Mouse (Mus musculus) CH12.LX (cell line): Measurements from ENCODE around the gene Nxpe5. TPM values are rescaled to one million over a fixed set of nuclear protein-coding genes. Genes with fewer than 3 reads are reported as not detected.

Source experiments
- DNase-seq: peaks from one replicate; pipeline ENCODE4 v3.0.0-alpha.2; 2013; ENCODE audit errors: extremely low read depth
- H3K27ac ChIP-seq: 2 replicates; pipeline ENCODE4 v1.5.1; 2012; ENCODE audit warnings: low read depth, mild to moderate bottlenecking, control low read depth, moderate library complexity; ENCODE audit not compliant: insufficient read depth
- H3K27me3 ChIP-seq: replicated peaks from 2 replicates; pipeline ENCODE3; 2012; ENCODE audit warnings: inconsistent platforms
- H3K36me3 ChIP-seq, 2 experiments: replicated peaks in 1 of 2; 2 replicates each; pipeline versions ENCODE3 to v1.6.1; 2012; ENCODE audit warnings: inconsistent platforms in 1 of 2, low read length in 1 of 2, mild to moderate bottlenecking in 1 of 2, mixed read lengths in 1 of 2, moderate library complexity in 1 of 2; ENCODE audit not compliant: control insufficient read depth in 1 of 2, insufficient read depth in 1 of 2
- H3K4me1 ChIP-seq, 2 experiments: 2 replicates each; pipeline ENCODE4 v1.6.1; 2012; ENCODE audit warnings: inconsistent platforms in 1 of 2, moderate library complexity in 1 of 2; ENCODE audit not compliant: insufficient read depth in 2 of 2, control insufficient read depth in 1 of 2
- H3K4me2 ChIP-seq: 2 replicates; pipeline ENCODE4 v1.6.1; 2012; ENCODE audit warnings: low read depth, mild to moderate bottlenecking, control low read depth; ENCODE audit not compliant: poor library complexity, insufficient read depth, severe bottlenecking
- H3K4me3 ChIP-seq, 3 experiments: fragments of 150-350 bp in 1 of 3; sonication (generic) in 1 of 3; replicated peaks in 1 of 3; 2 replicates each; pipeline versions ENCODE3 to v1.5.1; 2011 to 2012; ENCODE audit warnings: low read depth in 2 of 3, low read length in 2 of 3, mild to moderate bottlenecking in 2 of 3, moderate library complexity in 2 of 3, control low read depth in 1 of 3, improper control_type of control experiment in 1 of 3, inconsistent platforms in 1 of 3, mixed read lengths in 1 of 3; ENCODE audit not compliant: poor library complexity in 1 of 3
- H3K79me2 ChIP-seq: replicated peaks from 2 replicates; pipeline ENCODE4 v1.6.1; 2012; ENCODE audit warnings: mild to moderate bottlenecking, moderate library complexity; ENCODE audit not compliant: control insufficient read depth, poor library complexity, insufficient read depth, severe bottlenecking; ENCODE audit errors: extremely low read depth
- H3K9ac ChIP-seq: 2 replicates; pipeline ENCODE4 v1.6.1; 2012; ENCODE audit warnings: low read depth, mild to moderate bottlenecking, control low read depth, moderate library complexity; ENCODE audit not compliant: insufficient read depth
- H3K9me3 ChIP-seq: replicated peaks from 2 replicates; pipeline ENCODE3; 2012; ENCODE audit warnings: low read length, inconsistent platforms, mixed read lengths
- BHLHE40 ChIP-seq: IDR thresholded peaks from 2 replicates; pipeline ENCODE4 v1.6.1; 2011; ENCODE audit warnings: mild to moderate bottlenecking, low read depth, low read length, improper control_type of control experiment
- CHD1 ChIP-seq: IDR thresholded peaks from 2 replicates; pipeline ENCODE4 v1.6.1; 2012; ENCODE audit warnings: low read depth, low read length, improper control_type of control experiment, inconsistent platforms
- E2F4 ChIP-seq: IDR thresholded peaks from 2 replicates; pipeline ENCODE4 v1.6.1; 2011; ENCODE audit warnings: low read depth, low read length, improper control_type of control experiment; ENCODE audit not compliant: insufficient replicate concordance
- ELF1 ChIP-seq: IDR thresholded peaks from 2 replicates; pipeline ENCODE4 v1.6.1; 2014; ENCODE audit warnings: low read depth, mild to moderate bottlenecking, inconsistent platforms, low read length, improper control_type of control experiment
- ETS1 ChIP-seq: conservative IDR thresholded peaks from 2 replicates; pipeline ENCODE4 v1.6.1; 2012; ENCODE audit warnings: low read depth, mild to moderate bottlenecking, inconsistent platforms, low read length, improper control_type of control experiment, moderate library complexity
- HCFC1 ChIP-seq: IDR thresholded peaks from 2 replicates; pipeline ENCODE4 v1.6.1; 2012; ENCODE audit warnings: low read depth, mild to moderate bottlenecking, inconsistent platforms, low read length, improper control_type of control experiment
- IRF4 ChIP-seq: IDR thresholded peaks from 2 replicates; pipeline ENCODE4 v1.6.1; 2014; ENCODE audit warnings: low read depth, mild to moderate bottlenecking, inconsistent platforms, low read length, improper control_type of control experiment
- JUND ChIP-seq: conservative IDR thresholded peaks from 2 replicates; pipeline ENCODE4 v1.6.1; 2011; ENCODE audit warnings: low read depth, low read length, improper control_type of control experiment
- KAT2A ChIP-seq: IDR thresholded peaks from 2 replicates; pipeline ENCODE4 v1.6.1; 2012; ENCODE audit warnings: low read length, improper control_type of control experiment, inconsistent platforms; ENCODE audit not compliant: insufficient replicate concordance
- MAFK ChIP-seq: IDR thresholded peaks from 2 replicates; pipeline ENCODE4 v1.6.1; 2011; ENCODE audit warnings: low read length, improper control_type of control experiment; ENCODE audit not compliant: insufficient replicate concordance
- MAX ChIP-seq: IDR thresholded peaks from 2 replicates; pipeline ENCODE4 v1.6.1; 2011; ENCODE audit warnings: low read length, improper control_type of control experiment
- MAZ ChIP-seq: IDR thresholded peaks from 2 replicates; pipeline ENCODE4 v1.6.1; 2012; ENCODE audit warnings: low read depth, mild to moderate bottlenecking, inconsistent platforms, low read length, improper control_type of control experiment, moderate library complexity
- MEF2A ChIP-seq: IDR thresholded peaks from 2 replicates; pipeline ENCODE4 v1.6.1; 2014; ENCODE audit warnings: low read depth, mild to moderate bottlenecking, inconsistent platforms, low read length, improper control_type of control experiment, borderline replicate concordance
- MYC ChIP-seq: IDR thresholded peaks from 2 replicates; pipeline ENCODE4 v1.6.1; 2011; ENCODE audit warnings: low read depth, mild to moderate bottlenecking, improper control_type of control experiment, low read length
- NELFE ChIP-seq: IDR thresholded peaks from 2 replicates; pipeline ENCODE4 v1.6.1; 2011; ENCODE audit warnings: low read depth, low read length, improper control_type of control experiment
- NRF1 ChIP-seq: IDR thresholded peaks from 2 replicates; pipeline ENCODE4 v1.6.1; 2014; ENCODE audit warnings: low read depth, mild to moderate bottlenecking, inconsistent platforms, low read length, improper control_type of control experiment, moderate library complexity
- POLR2A ChIP-seq: IDR thresholded peaks from 2 replicates; pipeline ENCODE4 v1.6.1; 2011; ENCODE audit warnings: low read depth, mild to moderate bottlenecking, improper control_type of control experiment, low read length
- POLR2AphosphoS2 ChIP-seq: IDR thresholded peaks from 2 replicates; pipeline ENCODE4 v1.6.1; 2011; ENCODE audit warnings: low read depth, low read length, improper control_type of control experiment
- RAD21 ChIP-seq: IDR thresholded peaks from 2 replicates; pipeline ENCODE4 v1.6.1; 2011; ENCODE audit warnings: low read depth, mild to moderate bottlenecking, low read length, improper control_type of control experiment, moderate library complexity
- RCOR1 ChIP-seq: conservative IDR thresholded peaks from 2 replicates; pipeline ENCODE4 v1.6.1; 2012; ENCODE audit warnings: low read depth, mild to moderate bottlenecking, inconsistent platforms, low read length, improper control_type of control experiment
- SIN3A ChIP-seq: IDR thresholded peaks from 2 replicates; pipeline ENCODE4 v1.6.1; 2012; ENCODE audit warnings: low read length, improper control_type of control experiment, inconsistent platforms
- SMC3 ChIP-seq: IDR thresholded peaks from 2 replicates; pipeline ENCODE4 v1.6.1; 2011; ENCODE audit warnings: low read depth, low read length, improper control_type of control experiment
- TBP ChIP-seq: conservative IDR thresholded peaks from 2 replicates; pipeline ENCODE4 v1.6.1; 2011; ENCODE audit warnings: low read depth, low read length, improper control_type of control experiment
- TCF12 ChIP-seq: IDR thresholded peaks from 2 replicates; pipeline ENCODE4 v1.6.1; 2014; ENCODE audit warnings: low read depth, mild to moderate bottlenecking, inconsistent platforms, low read length, improper control_type of control experiment
- UBTF ChIP-seq: IDR thresholded peaks from 2 replicates; pipeline ENCODE4 v1.6.1; 2012; ENCODE audit warnings: low read depth, mild to moderate bottlenecking, inconsistent platforms, low read length, improper control_type of control experiment, moderate library complexity
- USF2 ChIP-seq: conservative IDR thresholded peaks from 2 replicates; pipeline ENCODE4 v1.6.1; 2011; ENCODE audit warnings: low read depth, low read length, improper control_type of control experiment
- ZC3H11A ChIP-seq: IDR thresholded peaks from 2 replicates; pipeline ENCODE4 v1.6.1; 2012; ENCODE audit warnings: low read depth, mild to moderate bottlenecking, inconsistent platforms, low read length, improper control_type of control experiment
- ZKSCAN1 ChIP-seq: IDR thresholded peaks from 2 replicates; pipeline ENCODE4 v1.6.1; 2012; ENCODE audit warnings: low read depth, inconsistent platforms, low read length, improper control_type of control experiment, borderline replicate concordance
- ZMIZ1 ChIP-seq: IDR thresholded peaks from 2 replicates; pipeline ENCODE4 v1.6.1; 2012; ENCODE audit warnings: low read depth, mild to moderate bottlenecking, inconsistent platforms, low read length, improper control_type of control experiment
- dilution Hi-C: fragments of 300-500 bp; cut with MboI; formaldehyde crosslinking; loops from 2 replicates; pipeline ENCODE4 v1.14.3; 2020; ENCODE audit warnings: low sequenced_read_pairs; ENCODE audit not compliant: extremely low pct_unique_long_range_greater_than_20kb, extremely low pct_ligation_motif_present
- in situ Hi-C: fragments of 300-500 bp; cut with MboI; formaldehyde crosslinking; loops from 3 replicates; pipeline ENCODE4 v1.14.3; 2019; ENCODE audit warnings: low sequenced_read_pairs, low pct_ligation_motif_present, low pct_unique_long_range_greater_than_20kb, mixed read lengths
- polyA plus RNA-seq: library from polyadenylated mRNA; unstranded; fragments of >175 nt; gene quantifications from 2 replicates; pipeline ENCODE4 v1.2.1, GENCODE M21; 2012; ENCODE audit warnings: low read depth; ENCODE audit not compliant: insufficient read length
- total RNA-seq, 2 experiments: library from RNA; depleted of rRNA; stranded (reverse); fragments of 300-350 nt in 1 of 2; fragments of >200 nt in 1 of 2; gene quantifications; 2 replicates each; pipeline ENCODE4 v1.2.3; 2012 to 2014

Gene Nxpe5
- total and polyA plus RNA-seq, 3 experiments: not detected

DNA sequence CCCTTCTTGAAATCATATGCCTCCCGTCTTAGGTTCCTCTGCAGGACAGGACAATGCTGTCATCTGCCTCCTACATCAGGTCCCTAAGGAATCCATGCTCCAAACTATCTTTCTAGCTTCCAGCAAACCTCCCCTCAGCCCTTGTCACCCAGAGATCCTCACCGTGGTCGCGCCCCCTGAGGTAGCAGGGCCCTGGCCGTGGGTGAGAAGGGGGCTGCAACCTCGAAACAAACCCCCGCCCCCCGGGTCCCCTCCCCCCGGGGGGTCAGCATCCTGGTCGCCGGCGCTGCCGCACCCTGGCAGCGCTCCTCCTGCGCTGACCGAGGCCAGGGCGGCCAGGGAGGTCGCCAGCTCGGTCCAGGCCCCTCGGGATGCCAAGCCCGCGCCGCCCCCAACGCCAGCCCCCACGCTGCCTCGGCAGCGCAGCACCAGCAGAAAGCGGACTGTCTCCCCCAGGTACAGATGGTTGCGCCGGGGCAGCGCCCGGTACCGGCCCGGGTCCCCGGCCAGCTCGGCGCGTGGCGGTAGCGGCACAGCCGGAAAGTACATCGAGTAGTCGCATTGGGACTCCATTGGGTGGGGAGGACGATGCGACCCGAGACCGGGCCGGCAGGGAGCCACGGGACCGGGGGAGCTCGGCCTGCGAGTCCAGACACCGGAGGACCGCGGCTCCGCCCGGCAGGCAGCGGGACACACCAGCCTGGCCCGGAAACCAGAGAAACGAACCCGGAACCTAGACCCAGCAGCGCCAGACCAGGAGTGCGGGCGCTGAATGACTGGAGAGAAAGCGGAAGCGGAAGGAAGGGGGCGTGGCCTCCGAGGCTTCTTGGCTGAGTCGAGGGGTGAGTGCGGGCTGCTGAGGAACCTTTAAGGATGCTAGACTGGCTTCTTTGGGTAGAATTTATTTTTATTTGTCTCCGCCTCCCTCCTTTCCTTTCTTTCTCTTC lies 37.8 kb downstream of the Nxpe5 start, which contains the start of gene BC037034:
BC037034 (minus strand) TSS at position 774 of the 947 bp plus-strand sequence.
- TF ChIP-seq MAX: no peak
- peak; percentile 36; the same call in 1 of the 2 replicates for TF ChIP-seq KAT2A
- no peak for TF ChIP-seq RCOR1
- peak; percentile 30; the same call in 1 of the 2 replicates for TF ChIP-seq IRF4
- peak; percentile 97 for TF ChIP-seq POLR2A
- no peak; the same call in 1 of the 2 replicates for TF ChIP-seq ZMIZ1
- peak; percentile 79 for TF ChIP-seq TCF12
- no peak for TF ChIP-seq CHD1
- TF ChIP-seq SMC3: no peak
- TF ChIP-seq MAZ: 0 out of 2 replicates have a peak, but pooled peaks have one; percentile 36
- no peak for TF ChIP-seq ETS1
- no peak; the same call in 1 of the 2 replicates for TF ChIP-seq MEF2A
- TF ChIP-seq SIN3A: peak; percentile 86
- TF ChIP-seq USF2: no peak
- TF ChIP-seq JUND: no peak
- no peak for TF ChIP-seq NRF1
- TF ChIP-seq ELF1: peak; percentile 94
- TF ChIP-seq NELFE: peak; percentile 95
- TF ChIP-seq UBTF: peak; percentile 31; the same call in 1 of the 2 replicates
- TF ChIP-seq MAFK: no peak
- peak; percentile 77; the same call in 1 of the 2 replicates for TF ChIP-seq POLR2AphosphoS2
- TF ChIP-seq E2F4: no peak
- TF ChIP-seq TBP: peak; percentile 88
- TF ChIP-seq HCFC1: peak; percentile 81
- TF ChIP-seq MYC: no peak
- no peak for TF ChIP-seq RAD21
- no peak for TF ChIP-seq ZKSCAN1
- TF ChIP-seq BHLHE40: no peak
- TF ChIP-seq ZC3H11A: no peak
- peak within 1 kb of the TSS; percentile 73 to 85 (median 80) for H3K4me3 ChIP-seq
- H3K27me3 ChIP-seq: no peaks in the 10 kb centered on the region
- peak within 1 kb of the TSS; percentile 88 for H3K9ac ChIP-seq
- peak; percentile 96 for DNase-seq
- H3K27ac ChIP-seq: 0 out of 2 replicates have a peak within 1 kb of the TSS, but pooled peaks have one; percentile 2
- no peaks in the 10 kb centered on the region for H3K9me3 ChIP-seq
- H3K79me2 ChIP-seq: peaks cover 11% of the 10 kb centered on the region; the same call in 1 of the 2 replicates
- H3K36me3 ChIP-seq: peaks cover 44 to 71% of the 10 kb centered on the region in 2 experiments
- peaks cover 8 to 42% of the 10 kb centered on the region in 2 experiments for H3K4me1 ChIP-seq
- dilution Hi-C loops: no loop called here
- in situ Hi-C loops: no loop called here
- H3K4me2 ChIP-seq: peak within 1 kb of the TSS; percentile 89
